Mouse (Mus musculus): ENCODE data around the gene Tns3.

Gene Tns3

DNA sequence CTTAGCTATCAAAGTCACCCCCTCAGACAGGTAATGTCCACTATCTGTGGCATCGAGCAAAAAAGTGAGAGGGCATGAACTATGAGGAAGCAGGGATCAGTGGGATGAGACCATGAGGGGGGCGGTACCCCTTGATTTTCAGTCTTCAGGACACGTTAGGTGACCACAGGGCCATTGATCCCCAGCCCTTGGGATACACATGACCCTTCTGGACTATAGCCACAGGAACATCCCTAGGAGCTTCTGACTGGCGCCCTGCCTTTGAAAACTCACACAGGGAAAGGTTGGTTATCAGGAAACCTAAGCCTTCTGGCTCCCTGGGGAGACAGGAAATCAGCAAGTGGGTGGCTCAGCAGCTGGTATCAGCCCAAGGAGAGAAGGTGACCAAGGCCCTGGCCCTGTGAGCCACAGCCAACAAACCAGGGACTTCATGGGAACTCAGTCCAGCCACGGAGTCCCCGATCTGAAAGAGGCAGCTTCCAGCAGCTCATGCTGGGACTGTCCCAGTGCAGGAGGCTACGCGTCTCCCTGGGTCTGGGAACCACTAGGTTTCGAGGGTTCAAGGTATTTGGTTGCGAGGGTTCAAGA, 12.8 kb downstream of the Tns3 start:
- no peak for DNase-seq (ENCODE audit: low read depth, low spot score)

DNA sequence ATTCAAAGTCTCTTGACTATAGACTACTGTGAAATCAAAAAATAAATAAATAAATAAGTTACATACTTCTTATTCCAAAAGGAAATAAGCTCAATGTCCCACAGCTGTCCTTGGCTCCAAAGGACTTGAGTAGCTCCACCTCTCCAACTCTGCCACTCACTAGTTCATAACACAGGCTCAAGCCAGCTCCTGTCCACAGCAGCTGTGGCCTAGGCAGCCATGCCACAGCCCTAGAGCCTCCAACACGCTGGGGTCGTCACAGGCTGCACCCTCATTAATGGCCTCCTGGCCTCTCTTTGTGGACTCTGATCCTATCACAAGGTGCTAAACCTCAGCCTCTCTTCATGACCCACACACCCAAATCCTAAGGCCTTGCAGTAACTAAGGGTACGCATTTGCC, 18.7 kb downstream of the Tns3 start:
- DNase-seq (ENCODE audit: low read depth, low spot score): no peak

GRCm38 (mm10) chr11:8644272-8644671, 20.1 kb downstream of the Tns3 start:
- no peak for DNase-seq (ENCODE audit: low read depth, low spot score)

DNA sequence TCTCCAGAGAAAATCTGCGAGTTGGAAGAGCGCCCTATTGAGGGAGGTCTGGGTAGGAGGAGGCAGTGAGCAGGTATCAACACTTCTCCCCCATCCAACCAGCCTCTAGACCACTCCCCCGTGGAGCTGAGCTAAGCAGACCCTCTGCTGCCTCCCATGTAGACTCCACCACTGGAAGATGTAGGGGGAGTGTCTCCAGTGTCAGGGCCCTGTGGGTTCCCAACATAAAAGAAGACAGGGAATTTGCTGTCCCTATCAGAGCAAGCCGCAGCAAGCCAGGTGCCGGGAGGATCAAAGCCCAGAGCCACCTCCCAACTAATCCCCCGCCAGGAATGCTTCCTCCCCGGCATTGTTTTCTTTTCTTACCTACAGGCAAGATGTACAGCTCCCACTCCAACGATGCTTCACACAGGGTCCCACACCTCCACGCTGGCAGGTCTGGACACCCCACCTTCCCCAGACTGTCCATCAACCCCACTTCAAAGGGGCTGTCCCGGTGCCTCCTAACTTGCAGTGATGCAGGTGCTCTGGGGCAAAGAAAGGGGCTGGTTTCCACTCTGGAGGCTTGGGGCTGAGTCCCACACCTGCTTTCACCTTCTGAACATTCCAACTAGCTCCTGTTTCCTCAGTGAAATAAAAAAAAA, 22.6 kb downstream of the Tns3 start:
- no peak for DNase-seq (ENCODE audit: low read depth, low spot score)

DNA sequence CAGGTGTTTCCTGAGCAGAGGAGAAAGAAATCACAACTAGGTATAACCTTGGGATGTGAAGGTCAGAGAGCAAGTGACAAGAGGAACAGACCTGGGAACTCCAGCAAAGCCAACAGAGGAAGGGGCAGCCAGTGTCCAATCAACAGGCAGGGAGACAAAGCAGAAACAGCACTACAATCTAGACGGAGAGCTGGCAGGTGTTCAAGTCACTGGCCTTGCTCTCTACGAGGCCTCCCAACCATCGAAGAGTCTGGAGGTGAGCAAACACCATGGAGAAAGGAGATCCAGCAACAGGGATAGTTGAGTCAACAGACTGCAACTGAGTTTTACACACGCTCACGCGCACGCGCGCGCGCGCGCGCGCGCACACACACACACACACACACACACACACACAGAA, 24.6 kb downstream of the Tns3 start:
- DNase-seq (ENCODE audit: low read depth, low spot score): no peak

DNA sequence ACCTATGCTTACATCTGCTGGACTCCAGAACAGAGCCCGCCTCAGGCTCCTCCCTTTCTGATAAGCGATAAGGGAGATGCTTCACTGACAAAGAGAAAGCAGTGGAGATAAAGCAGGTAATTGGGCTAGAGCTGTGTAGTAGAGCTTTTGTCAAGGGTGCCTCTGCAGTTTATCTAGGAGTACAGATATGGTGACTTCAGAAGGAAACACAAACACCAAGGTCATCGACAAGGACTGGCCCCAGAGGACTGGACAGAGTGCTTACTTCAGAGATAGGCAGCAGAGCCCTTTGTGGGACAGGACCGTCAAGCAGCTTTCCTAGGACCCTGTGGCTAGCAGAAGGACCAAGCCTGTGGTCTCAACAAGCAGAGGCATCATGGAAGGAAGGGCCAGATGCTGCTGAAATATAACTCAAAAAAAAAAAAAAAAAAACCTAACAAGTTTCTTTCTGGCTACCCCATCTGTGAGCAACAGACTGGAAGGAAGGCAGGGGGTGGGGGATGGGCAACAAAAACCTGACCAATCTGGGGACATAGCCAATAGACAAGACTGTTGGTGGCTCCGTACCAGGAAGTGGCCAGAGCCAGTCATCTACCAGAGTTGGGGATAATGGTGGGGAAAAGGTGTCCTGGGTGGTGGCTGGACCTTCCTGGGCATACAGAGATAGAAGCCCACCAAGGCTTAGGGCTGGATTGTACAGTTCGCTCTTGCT, 25.2 kb downstream of the Tns3 start:
- DNase-seq (ENCODE audit: low read depth, low spot score): no peak

DNA sequence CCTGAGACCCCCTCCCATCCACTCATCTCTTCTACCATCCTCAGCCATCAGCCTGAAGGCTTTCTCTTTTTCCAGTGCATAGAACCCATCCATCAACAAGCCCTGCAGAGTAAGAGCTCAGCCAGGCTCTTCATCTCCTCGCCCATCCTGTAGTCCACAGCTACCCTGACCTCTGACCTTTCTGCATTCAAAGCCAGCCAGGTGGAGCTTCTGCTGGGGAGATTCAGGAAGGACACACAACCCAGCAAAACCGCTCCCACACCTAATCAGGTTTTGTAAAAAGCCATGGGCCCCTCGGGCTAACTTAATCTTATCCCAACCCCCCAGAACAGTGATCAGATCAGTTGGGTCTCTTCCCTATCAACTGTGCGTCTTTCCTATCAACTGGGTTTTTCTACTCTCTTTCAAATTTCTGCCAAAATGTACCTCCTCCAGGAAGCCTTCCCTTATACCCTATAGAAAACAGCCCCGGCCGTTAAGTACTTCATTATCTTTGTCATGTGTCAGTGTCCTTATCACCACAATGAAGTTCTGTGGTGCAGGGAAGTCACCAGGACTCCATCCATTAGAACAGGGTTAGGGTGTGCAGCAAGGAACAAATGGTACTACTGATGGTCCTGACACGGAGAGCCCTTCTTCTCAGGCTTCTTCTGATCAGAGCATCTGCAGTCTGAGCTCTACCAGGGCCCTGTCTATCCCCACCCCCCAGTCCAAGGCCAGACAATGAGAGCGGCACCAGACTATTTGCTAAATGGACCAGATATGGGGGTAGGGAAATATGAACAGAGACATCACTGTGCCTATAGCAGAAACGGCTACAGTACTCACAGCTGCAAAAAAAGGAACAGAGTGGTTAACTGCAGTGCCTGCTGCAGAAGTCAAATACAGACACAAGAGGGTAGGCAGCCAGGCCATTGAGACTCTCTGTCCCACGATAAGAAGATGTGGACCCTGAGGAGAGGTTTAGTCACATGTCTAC, 26.6 kb downstream of the Tns3 start:
- no peak for DNase-seq (ENCODE audit: low read depth, low spot score)

- DNase-seq (ENCODE audit: low read depth, low spot score): no peak
Measured at GRCm38 (mm10) chr11:8636680-8637079, 27.7 kb downstream of the Tns3 start.

DNA sequence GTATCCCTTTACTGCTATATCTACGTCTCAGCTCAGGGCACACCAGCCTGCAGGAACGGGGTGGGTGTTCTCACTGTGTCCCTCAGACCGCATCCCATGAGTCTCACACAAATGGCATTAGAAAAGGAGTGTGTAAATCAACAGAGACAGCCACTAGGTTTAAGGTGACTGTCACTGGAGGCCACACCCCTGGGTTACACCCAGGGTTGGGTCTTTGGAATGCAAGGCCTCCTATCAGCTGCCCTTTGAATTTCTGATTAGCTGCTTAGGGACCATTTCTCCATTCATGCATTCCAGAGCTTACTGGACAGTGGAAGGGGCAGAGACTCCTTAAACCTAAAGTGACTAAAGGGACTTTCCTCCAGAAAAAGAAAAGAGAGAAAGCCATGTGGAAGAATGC, 28.6 kb downstream of the Tns3 start:
- no peak for DNase-seq (ENCODE audit: low read depth, low spot score)

- DNase-seq (ENCODE audit: low read depth, low spot score): no peak
Measured at GRCm38 (mm10) chr11:8634728-8635410, 29.5 kb downstream of the Tns3 start.

GRCm38 (mm10) chr11:8632163-8632562, 32.2 kb downstream of the Tns3 start:
- DNase-seq (ENCODE audit: low read depth, low spot score): no peak

DNA sequence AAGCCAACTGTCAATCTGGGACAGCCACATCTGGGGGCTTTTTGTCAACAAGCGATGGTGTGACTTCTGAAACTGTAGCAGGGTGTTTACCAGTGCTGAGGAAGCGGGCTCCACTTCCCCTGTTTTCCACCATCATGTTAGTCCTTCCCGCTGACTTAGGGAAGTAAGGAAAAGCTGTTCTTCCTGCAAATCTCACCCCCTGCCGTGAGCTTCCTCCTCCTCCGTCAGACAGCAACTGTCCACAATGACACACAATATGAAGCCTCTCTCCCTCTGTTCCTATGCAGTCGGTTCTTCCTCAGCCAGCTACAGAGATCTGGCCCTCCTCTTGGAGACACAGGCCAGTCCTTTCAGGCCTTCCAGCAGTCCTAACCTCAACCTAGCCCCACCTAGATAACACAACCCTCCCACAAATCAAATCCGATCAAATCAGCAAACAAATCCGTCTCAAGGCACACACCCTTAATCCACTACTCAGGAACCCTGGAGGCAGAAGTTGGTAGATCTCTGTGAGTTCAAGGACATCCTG, 34.4 kb downstream of the Tns3 start:
- DNase-seq (ENCODE audit: low read depth, low spot score): no peak

- no peak for DNase-seq (ENCODE audit: low read depth, low spot score)
Measured at GRCm38 (mm10) chr11:8629326-8629725, 35.0 kb downstream of the Tns3 start.

- DNase-seq (ENCODE audit: low read depth, low spot score): peak; percentile 53
Measured at GRCm38 (mm10) chr11:8628846-8629253, 35.5 kb downstream of the Tns3 start.

DNA sequence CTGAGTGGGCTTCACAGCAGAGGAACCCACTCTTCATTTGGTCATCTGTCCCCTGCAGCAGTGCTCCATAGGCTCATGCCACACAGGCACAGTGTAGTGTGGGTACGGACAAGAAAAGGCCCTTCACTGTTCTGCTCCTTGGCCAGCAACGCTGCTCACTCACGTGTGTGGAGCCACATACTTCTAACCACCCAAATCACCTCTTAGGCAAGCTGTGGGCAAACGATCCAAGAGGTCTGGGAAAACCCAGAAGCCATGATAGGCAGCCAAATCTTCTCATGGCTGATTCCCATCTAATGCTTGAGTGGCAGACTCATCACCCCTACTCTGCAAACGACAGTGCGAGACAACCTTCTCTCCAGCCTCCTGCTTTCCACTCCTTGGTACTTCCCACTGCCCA, 37.2 kb downstream of the Tns3 start:
- no peak for DNase-seq (ENCODE audit: low read depth, low spot score)

DNA sequence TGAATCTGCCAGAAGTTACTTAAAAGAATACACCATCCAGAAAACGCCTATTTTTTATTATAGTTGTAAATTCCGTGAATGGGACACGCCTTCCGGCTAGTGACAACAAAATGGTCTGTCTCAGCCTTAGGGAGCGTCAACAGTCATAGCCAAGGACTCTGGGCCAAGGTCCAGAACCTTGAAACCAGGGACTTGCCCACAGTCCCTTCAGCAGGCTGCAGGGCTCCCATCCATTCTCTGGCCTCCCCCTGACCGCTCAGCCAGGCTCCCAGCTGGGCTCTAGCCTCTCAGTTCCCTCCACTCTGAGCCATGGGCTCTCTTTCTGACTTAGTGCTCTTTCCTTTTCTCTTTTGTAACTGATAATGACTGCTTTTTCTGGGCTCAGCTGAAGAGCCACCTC, 37.6 kb downstream of the Tns3 start:
- DNase-seq (ENCODE audit: low read depth, low spot score): peak; percentile 24

DNA sequence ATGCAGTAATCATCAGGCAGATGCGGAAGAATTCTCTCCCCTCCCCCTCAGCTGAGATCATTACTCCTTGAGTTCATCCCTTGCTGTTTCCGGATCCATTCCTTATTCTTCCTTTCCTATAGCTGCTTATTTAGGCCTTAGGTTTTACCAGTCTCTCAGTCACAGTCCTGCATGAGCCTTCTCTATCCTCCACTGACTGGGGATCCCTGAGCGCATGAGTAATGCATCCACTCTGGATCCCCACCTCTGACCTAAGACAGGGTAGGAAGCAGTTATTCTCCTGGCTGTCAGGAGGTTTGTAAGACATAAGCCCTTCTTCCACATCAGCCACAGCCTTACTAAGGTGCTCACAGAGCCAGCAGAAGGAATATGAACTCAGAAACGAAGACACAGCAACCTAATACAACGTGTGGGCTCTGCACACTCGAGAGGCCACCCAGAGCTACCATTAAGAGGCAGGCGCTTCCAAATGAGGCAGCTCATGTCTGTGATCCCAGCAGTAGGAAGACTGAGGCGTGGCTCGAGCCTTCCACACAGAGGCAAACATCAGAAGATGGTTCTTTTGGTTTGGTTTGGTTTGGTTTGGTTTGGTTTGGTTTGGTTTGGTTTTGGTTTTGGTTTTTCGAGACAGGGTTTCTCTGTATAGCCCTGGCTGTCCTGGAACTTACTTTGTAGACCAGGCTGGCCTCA, 38.3 kb downstream of the Tns3 start:
- peak; percentile 47 for DNase-seq (ENCODE audit: low read depth, low spot score)

DNA sequence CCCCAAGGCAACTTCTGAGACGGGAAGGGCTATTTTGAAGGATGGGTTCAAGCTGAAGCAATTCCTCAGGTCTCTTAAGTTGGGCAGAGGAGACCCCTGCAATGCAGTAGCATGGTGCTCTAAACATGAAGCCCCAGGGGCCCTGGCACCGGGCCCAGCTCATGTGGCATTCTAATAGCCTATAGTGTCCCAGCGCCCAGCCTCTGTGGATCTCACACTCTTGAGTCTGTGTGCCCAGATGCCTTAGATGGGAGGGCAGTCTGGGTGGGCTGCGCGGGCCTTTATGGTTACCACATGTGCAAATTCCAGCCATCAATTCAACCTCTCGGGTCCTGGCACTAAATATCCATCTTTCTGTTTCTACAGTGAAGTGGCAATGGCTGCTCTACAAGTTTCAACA, 38.9 kb downstream of the Tns3 start:
- peak; percentile 48 for DNase-seq (ENCODE audit: low read depth, low spot score)

DNA sequence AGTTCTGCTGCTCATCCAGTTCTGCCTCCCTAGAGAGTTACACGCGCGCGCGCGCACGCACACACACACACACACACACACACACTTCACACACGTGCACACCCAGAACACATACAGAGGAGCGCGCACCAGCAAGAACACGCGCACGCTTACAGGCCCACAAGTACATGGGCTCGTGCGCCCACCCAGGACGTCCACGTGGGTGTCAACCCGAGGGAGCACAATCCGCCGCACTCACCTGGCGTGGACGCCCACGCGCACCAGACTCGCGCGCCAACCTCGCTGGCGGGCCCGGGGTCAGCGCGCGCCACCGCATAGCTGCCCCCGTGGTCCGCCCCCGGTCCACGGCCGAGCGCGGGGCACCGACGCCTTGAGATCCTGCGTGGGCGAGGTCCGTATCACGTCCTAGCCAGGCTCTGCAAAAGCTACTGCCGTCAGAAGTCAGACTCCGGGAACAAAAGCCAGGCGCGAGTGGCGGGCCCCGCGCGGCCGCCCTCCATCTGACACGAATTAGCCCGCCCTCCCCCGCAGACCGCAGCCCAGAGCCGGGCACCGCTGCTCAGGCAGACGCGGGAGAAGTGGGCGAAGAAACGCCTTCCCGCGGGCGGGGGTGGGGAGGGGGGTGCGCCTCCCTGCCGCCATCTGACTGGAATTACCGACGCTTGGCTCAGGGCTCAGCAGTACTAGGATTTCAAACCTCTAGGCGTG, 40.0 kb downstream of the Tns3 start:
- DNase-seq (ENCODE audit: low read depth, low spot score): peak; percentile 75

DNA sequence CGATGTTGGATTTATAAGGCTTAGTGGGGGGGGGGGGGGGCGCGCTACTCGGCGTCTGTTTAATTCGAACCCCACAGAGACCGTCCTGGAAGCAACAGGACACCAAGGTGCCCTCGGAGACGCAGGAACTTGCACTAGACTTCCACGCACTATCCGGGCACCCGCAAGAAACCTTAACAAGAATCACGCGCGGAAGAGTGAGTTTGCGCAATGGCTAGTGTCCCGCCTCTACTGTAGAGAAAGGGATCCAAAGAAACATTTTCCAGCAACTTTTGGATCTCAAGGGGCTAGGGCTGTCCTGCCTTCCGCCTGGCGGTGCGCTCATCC, 40.5 kb downstream of the Tns3 start:
- DNase-seq (ENCODE audit: low read depth, low spot score): no peak
